ENCODE assay signal across 8 mouse cellular contexts in the genomic region with DNA sequence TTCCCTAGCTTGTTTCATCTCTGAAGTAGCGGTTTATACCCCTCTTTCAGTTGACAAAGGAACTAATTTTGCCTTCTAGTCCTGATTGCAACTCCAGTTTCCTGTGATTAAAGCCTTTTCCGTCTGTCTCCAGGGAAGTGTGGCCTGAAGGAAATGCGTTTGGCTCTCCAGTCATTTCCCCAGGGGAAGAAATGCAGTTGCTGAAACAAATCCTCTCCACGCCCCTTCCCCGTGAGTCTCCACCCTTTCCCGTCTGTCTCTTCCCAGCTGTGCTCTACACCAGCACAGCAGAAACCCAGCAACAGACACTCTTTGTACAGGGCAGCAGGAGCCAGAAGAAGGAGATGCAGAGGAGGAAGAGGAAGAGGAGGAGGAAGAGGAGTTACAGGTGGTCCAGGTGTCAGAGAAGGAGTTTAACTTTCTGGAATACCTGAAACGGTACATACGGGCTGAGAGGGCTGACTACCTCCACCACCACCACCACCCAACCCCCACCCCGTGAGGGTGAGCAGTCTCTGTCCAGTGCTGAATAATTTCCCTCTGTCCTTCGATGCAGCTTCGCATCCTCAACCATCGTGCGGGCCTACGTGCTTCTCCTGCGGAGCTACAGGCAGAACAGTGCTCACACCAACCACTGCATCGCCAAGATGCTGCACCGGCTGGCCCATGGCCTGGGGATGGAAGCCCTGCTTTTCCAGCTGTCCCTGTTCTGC. TPM values are rescaled to one million over a fixed set of nuclear protein-coding genes. Genes with fewer than 3 reads are reported as not detected.
DNase-seq lines count a peak whose midpoint lies in the region; ATAC-seq and TF ChIP-seq lines count a peak whose summit lies in the region.

No protein-coding gene starts in this region.

- DNase-seq in liver, adult 2 months (ENCODE audit: extremely low read depth, low read depth, low spot score) = peak; percentile 17
- no peak for DNase-seq in liver
- DNase-seq in heart, adult 9 months (ENCODE audit: low spot score in 2 of 2) = peak; percentile 83 to 85
- DNase-seq in kidney, postnatal 0 days (ENCODE audit: low spot score) = peak; percentile 86
- peak; percentile 70 for DNase-seq in skeletal muscle tissue, adult 2 months (ENCODE audit: low read depth, low spot score)
- no peak for DNase-seq in right cerebral cortex, postnatal 25 days
- DNase-seq in cerebellum, adult 11-12 months = no peak
- DNase-seq in urinary bladder, postnatal 4 days (ENCODE audit: low spot score in 2 of 2) = no peak

- TF ChIP-seq CTCF in liver, adult 2 months (IDR thresholded peaks at IDR 0.05; ENCODE audit: low read depth, low read length) = no peak
- no peak for TF ChIP-seq CTCF in kidney, postnatal 0 days (IDR thresholded peaks at IDR 0.05; ENCODE audit: low read depth)

- peaks cover 6% of the 10 kb centered on the region; the same call in 1 of the 2 replicates for H3K79me2 ChIP-seq in liver, adult 2 months (ENCODE audit: control insufficient read depth, insufficient read depth, low read length)

- no peaks in the 10 kb centered on the region for H3K27me3 ChIP-seq in liver, adult 2 months (ENCODE audit: control insufficient read depth, insufficient read depth, low read length)
- no peaks in the 10 kb centered on the region for H3K27me3 ChIP-seq in kidney, postnatal 0 days (ENCODE audit: insufficient read depth, low read length)

- WGBS in liver, adult 2 months = 85% methylated on average over 17 of the region's 17 CpGs
- 78% methylated on average over 17 of the region's 17 CpGs for WGBS in kidney, postnatal 0 days

- ATAC-seq in kidney, postnatal 0 days (replicated peaks; ENCODE audit: low FRiP score, low read depth) = no peak

- H3K36me3 ChIP-seq in liver, adult 2 months (ENCODE audit: control insufficient read depth, insufficient read depth, low read length) = no peaks in the 10 kb centered on the region
- peaks cover 53% of the 10 kb centered on the region for H3K36me3 ChIP-seq in kidney, postnatal 0 days (ENCODE audit: insufficient read depth, low read length)

- H3K4me2 ChIP-seq in kidney, postnatal 0 days (ENCODE audit: low read length) = peak overlapping the region; percentile 40

- no peak for TF ChIP-seq POLR2A in liver, adult 2 months (IDR thresholded peaks at IDR 0.05; ENCODE audit: extremely low read depth, insufficient read depth, low read length)

- H3K4me3 ChIP-seq in liver, adult 2 months (ENCODE audit: insufficient read depth, low read depth, low read length) = peak overlapping the region; percentile 65
- peak overlapping the region; percentile 12; the same call in 1 of the 2 replicates for H3K4me3 ChIP-seq in kidney, postnatal 0 days (replicated peaks; ENCODE audit: low read depth, low read length)

- peak overlapping the region; percentile 26 for H3K9ac ChIP-seq in liver, adult 2 months (ENCODE audit: low read depth, low read length)
- H3K9ac ChIP-seq in kidney, postnatal 0 days (ENCODE audit: low read depth, low read length) = 0 out of 2 replicates have a peak overlapping the region, but pooled peaks have one; percentile 6

- peak overlapping the region; percentile 75 for H3K27ac ChIP-seq in liver, adult 2 months (replicated peaks; ENCODE audit: insufficient read depth, low read depth, low read length)
- H3K27ac ChIP-seq in kidney, postnatal 0 days = peak overlapping the region; percentile 82

- no peaks in the 10 kb centered on the region for H3K9me3 ChIP-seq in kidney, postnatal 0 days (replicated peaks; ENCODE audit: low read length)

- no peaks in the 10 kb centered on the region for H3K4me1 ChIP-seq in liver, adult 2 months (ENCODE audit: control insufficient read depth, insufficient read depth, low read length)
- H3K4me1 ChIP-seq in kidney, postnatal 0 days (replicated peaks; ENCODE audit: insufficient read depth, low read length) = no peaks in the 10 kb centered on the region

RNA-seq across cellular contexts. Expression of a gene that starts 6.7 kb away (rescaled TPM):
- total RNA-seq in liver, adult 2 months (2014; rRNA removed) = 201 and 227 TPM in 2 replicates
- polyA plus RNA-seq in liver, adult 2 months (2012; rRNA removed) = 446 and 456 TPM in 2 replicates
- 0.11 and 0.34 TPM in 2 replicates for polyA plus RNA-seq in kidney, postnatal 0 days (2015; fragmentation: Nextera tagmentation; extraction: Ambion mirVana)

RNA-seq across cellular contexts. Expression of a gene that starts 15.3 kb away (rescaled TPM):
- total RNA-seq in liver, adult 2 months (2014; rRNA removed) = 1.6 and 1.7 TPM in 2 replicates
- 0.75 and 1.1 TPM in 2 replicates for polyA plus RNA-seq in liver, adult 2 months (2012; rRNA removed)
- polyA plus RNA-seq in kidney, postnatal 0 days (2015; fragmentation: Nextera tagmentation; extraction: Ambion mirVana) = 26.4 and 33.3 TPM in 2 replicates

RNA-seq across cellular contexts. Expression of a gene that starts 21.3 kb away (rescaled TPM):
- 1,199 and 1,422 TPM in 2 replicates for total RNA-seq in liver, adult 2 months (2014; rRNA removed)
- polyA plus RNA-seq in liver, adult 2 months (2012; rRNA removed) = 2,021 and 2,079 TPM in 2 replicates
- 0.21 and 0.42 TPM in 2 replicates for polyA plus RNA-seq in kidney, postnatal 0 days (2015; fragmentation: Nextera tagmentation; extraction: Ambion mirVana)

RNA-seq across cellular contexts. Expression of a gene that starts 21.5 kb away (rescaled TPM):
- not detected in 2 replicates for total RNA-seq in liver, adult 2 months (2014; rRNA removed)
- polyA plus RNA-seq in liver, adult 2 months (2012; rRNA removed) = not detected in 2 replicates
- polyA plus RNA-seq in kidney, postnatal 0 days (2015; fragmentation: Nextera tagmentation; extraction: Ambion mirVana) = not detected in 2 replicates

RNA-seq across cellular contexts. Expression of a gene that starts 23.2 kb away (rescaled TPM):
- total RNA-seq in liver, adult 2 months (2014; rRNA removed) = 17.0 and 17.6 TPM in 2 replicates
- 26.3 and 46.6 TPM in 2 replicates for polyA plus RNA-seq in liver, adult 2 months (2012; rRNA removed)
- polyA plus RNA-seq in kidney, postnatal 0 days (2015; fragmentation: Nextera tagmentation; extraction: Ambion mirVana) = 9.0 and 10.9 TPM in 2 replicates

Comparison
In these comparisons a context has a peak if more than half of its experiments do, and no peak if none do; other contexts are left out.
1. DNase-seq: peak in liver, adult 2 months (single experiment), heart, adult 9 months (2 of 2), kidney, postnatal 0 days (single experiment) and skeletal muscle tissue, adult 2 months (single experiment); none in liver (single experiment), right cerebral cortex, postnatal 25 days (single experiment), cerebellum, adult 11-12 months (single experiment) and urinary bladder, postnatal 4 days (0 of 2).
2. RNA of a gene that starts 6.7 kb away (polyA plus RNA-seq): 446 to 456 TPM in liver, adult 2 months; 0.11 to 0.34 TPM in kidney, postnatal 0 days; every median in the first group is over 100 times any median in the second.
3. RNA of a gene that starts 15.3 kb away (polyA plus RNA-seq): 26.4 to 33.3 TPM in kidney, postnatal 0 days; 0.75 to 1.1 TPM in liver, adult 2 months; every median in the first group is over 10 times any median in the second.
4. RNA of a gene that starts 21.3 kb away (polyA plus RNA-seq): 2,021 to 2,079 TPM in liver, adult 2 months; 0.21 to 0.42 TPM in kidney, postnatal 0 days; every median in the first group is over 1,000 times any median in the second.